Mouse (Mus musculus): Measurements from ENCODE around the gene Hdlbp.

Hdlbp gene

DNA sequence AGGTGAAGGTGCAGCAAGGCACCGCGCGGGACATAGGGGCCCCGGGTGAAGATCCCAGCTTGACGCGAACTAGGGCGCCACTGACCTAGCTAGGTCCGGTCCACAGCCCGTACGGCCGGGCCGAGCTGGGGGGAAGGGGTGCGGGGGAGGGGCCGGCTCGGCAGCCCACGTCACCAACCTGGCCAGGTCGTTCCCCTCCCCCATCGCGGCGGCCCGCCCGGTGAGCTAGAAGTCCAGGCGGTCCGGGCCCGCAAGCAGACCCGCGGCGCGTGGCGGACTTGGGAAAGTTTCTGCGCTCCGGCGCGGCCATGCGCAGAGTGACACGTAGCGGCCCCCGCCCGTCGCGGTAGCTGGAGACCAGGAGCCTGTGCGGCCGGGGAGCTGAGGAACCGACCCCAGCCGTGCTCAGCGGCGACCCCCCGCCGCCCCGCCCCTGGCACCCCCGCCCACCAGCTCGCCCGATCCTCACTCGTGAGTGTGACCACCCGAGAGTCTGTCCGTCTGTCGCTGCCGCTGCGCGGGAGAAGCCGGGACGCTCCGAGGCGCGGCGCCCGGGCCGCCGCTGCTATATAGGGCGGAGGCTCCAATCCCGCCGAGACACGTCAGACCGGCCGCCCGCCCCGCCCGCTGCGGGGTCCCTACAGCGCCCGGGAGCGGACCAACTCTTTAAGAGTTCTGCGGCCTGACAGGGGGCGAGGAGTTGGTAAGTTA lies 33.3 kb downstream of the Hdlbp start:
- DNase-seq: peak; percentile 67 to 78

DNA sequence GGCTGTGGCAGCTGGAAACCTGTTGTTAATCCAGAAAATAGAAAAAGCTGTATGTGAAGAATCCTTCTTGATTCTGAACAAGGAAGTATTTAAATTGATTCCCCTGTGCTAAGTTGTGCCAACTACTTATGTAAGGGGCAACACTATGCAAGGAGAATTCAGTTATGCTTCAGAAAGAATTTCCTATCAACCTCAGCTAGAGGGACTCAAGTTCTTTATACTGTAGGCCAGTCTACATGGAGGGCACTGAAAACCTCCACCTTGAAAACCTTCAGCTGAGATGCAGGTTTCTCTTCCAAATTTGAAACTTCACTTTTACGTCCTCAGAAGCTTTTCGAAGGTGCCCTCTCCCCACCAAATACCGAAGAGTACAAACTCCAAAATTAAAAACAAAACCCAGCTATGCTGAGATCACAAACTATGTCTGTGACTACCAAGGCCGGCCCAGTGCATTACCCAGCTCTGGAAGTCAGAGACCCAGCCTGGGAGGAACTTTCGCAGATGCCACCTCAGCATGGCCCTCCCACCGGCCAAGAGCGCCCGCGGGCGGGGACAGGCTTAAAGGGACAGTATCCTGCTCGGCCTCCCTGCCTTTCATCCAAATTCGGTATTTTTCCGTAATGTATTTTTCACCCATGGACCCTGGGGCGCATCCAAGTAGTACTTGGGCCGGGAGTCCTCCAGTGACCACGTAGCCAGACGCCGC lies 34.1 kb downstream of the Hdlbp start:
- DNase-seq: peak; percentile 82 to 87

DNA sequence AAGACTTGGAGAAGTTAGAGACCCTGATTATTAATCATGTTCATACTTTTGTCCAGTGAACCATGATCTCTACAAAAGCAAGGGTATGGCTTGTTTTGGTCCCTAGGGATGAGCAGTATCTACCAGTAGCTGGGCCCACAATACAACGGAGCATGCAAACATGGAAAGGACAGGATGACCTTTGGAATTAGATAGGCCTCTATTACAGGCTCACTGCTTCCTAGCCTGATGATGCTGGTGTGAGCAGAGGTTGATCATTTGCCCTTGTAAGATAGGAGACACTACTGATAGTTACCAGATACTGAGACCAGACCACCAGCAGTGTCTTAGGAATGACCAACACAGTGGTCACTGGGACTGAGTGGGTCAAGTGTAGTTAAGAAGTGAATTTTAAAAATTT lies 39.3 kb downstream of the Hdlbp start:
- DNase-seq: no peak

DNA sequence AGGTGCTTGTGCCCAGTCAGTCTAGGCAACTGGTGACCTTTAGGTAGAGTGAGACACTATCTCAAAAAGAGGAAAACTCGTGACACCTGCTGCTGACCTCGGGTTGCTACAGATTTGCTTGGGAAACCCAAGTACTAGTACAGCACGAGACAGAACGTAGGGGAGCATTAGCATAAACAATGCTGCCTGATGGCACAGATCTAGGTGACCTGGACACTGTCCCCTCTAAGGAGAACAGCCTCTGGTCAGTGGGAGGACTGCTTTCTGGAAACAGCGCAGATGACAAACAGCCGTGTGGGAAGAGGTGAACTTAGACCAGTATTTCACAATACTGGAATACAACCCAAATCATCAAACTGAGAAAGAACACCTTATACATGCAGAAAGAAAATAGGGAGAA lies 46.5 kb downstream of the Hdlbp start:
- DNase-seq: no peak

DNA sequence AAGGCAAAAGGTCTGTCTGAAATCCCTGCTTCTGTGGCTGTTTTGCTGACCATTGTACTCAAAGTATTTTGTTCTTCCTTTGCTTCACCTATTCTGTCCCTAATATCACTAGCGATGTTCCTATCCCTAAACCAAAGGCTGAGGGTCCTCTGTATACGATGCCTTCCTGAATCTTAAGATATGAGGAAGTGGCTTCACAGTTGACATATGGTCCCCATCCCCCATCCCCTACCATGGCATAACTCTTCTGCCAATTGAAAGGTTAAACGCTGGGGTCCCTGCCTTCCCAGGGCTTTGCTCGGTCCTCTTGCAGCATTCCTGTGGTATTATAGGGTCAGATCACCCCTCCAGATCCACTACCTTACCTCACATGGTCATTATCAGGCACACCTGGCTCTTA lies 75.2 kb downstream of the Hdlbp start:
- no peak for DNase-seq

DNA sequence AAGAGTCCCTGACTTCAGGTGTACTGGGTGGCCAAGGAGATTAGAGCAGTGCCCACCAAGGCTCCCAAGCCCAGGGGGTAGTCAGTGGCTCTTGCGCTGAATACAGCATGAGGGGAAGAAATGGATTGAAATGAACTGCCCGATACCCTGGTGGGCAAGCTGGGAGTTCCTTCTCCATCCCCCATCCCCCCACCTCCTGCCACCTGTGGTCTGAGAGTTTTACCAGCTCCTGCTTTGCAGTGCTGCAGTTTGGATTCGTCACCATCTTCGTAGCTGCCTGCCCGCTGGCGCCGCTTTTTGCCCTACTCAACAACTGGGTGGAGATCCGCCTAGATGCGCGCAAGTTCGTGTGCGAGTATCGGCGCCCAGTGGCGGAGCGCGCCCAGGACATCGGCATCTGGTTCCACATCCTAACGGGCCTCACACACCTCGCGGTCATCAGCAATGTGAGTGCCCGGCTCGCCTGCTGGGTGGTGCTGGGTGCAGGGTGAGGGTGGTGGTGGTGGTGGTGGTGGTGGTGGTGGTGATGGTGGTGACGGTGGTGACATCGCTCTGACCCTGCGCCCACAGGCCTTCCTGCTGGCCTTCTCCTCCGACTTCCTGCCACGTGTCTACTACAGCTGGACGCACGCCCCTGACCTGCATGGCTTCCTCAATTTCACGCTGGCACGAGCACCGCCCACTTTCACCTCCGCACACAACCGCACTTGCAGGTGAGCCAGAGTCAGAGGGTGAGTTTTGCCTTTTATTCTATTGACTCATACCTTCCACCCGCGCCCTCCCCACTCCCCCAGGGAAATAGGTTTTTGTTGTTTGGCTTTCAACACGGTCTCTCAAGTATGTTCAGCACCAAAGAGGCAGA lies 77.2 kb downstream of the Hdlbp start:
- DNase-seq: peak in 1 of 2 experiments; percentile 9

DNA sequence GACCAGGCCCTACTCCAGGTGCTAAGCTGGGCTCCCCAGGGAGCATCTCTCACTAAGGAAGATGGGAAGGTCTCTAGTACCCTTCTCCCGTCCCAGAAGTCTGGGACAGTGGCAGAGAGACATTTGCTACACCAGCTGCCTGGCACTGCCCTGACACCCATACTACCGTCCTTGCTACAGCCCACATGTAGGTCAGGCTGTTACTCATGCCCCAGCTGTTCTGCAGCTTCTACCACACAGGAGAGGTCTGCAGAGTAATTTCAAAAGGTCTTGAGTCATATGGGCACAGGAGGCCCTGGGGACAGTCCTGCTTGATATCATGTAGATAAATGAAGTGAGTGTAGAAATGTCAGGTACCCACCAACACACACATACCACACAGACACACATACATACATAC lies 89.7 kb downstream of the Hdlbp start:
- no peak for DNase-seq

DNA sequence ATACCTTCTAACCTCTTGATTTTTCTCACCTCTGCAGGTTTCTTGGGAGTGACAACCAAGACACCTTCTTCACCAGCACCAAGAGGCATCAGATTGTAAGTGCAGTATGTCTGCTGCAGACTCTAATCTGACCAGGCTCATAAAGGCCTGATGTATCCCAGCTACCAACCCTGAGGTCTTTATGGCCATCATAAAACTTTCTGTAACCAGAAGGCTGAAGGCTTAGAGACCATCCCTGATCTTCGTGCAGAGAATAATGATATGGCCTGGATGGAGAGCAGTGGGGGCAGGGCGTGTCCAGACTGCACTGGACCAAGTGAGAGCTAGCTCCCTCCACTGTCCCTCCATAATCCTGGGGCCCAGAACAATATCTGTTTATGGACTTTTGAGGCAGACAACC lies 91.4 kb downstream of the Hdlbp start:
- no peak for DNase-seq

DNA sequence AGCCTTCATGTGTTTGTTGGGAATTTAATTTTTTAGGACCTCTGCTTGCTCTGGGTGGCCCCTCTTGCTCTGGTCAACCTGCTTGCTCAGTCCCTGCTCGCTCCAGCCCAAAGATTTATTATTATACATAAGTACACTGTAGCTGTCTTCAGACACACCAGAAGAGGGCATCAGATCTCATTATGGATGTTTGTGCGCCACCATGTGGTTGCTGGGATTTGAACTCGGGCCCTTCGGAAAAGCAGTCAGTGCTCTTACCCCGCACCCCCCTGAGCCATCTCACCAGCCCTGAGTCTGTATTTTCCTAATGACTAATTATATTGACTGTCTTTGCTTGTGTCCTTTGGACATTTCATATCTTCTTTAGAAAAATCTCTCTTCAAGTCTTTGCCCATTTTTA lies 99.5 kb downstream of the Hdlbp start:
- DNase-seq: no peak

DNA sequence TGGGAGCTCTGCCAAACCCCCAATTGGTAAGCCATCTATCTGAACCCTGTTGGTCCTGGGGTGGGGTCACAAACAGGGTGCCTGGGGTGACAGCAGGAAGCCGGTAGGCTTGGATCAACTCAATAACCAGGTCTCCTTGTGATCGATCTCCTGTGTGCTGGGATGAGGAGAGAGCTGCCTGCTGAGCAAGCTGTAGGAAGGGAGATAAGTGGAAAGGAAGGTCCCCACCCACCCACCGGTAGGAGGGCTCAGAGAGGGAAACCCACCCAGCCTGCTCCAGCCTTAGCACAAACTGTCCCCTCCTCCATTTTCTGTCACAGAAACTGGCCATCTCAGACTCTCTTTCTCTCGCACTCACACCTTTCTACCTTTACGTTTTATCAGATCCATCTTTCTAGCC lies 101.3 kb downstream of the Hdlbp start:
- peak in 1 of 2 experiments; percentile 20 for DNase-seq

DNA sequence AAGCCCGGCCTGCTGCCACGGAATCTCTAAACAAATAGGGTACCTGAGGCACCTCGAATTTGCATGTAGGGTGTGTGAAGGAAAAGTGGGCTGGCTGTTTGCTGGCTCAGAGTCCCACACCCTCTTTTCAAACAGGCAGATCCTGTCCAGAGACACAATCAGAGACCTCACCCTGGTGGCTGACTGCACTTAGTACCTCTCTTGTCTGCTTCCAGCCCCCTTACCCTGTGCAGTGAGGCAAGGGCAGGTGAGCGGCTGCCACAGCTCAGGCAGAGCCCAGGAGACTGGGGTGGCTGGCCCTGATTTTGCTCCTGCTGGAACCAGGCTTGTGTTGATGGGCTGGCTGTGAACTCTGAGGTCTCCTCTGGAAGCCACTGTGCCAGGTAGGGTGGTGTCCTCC lies 105.0 kb downstream of the Hdlbp start, which contains the start of gene Ano7:
Gene Ano7, plus strand, starts transcription at position 266 of the 400 bp plus-strand sequence.
- DNase-seq: no peak

DNA sequence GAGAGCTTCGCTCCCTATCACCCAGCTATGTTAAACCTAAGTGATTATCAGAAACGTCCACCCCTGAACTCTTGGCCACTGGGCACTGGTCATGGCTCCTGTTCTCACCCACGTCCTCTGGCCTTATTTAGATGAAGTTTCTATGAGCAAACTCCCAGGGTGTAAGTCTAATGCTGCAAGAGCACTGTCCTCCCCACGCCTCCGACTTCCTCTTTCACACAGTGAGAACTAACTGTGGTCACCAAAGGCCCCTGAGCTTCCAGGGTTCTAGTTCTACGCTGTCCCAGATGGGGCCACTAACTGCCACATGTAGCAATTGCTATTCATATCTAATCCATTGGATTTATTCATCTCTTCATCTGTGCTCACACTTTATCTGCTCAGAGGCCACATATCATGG lies 113.0 kb downstream of the Hdlbp start:
- DNase-seq: no peak

DNA sequence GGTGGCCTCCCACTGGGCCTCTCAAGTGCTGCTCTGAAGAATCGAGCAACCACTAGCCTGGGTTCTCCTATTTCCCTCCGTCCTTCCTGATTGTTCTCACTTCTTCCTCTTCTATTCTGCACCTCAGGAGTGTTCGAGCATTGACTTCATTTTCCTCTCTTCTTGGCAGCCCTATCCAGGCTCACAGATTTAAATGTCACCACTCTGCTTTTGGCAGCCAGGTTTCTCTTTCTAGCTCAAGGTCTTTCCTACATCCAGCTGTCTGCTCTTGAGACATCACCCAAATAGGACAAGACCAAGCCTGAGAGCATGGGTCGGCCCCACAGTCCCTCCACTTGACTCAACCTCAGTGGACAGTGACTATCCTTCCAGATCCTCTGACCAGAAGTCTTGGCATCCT lies 116.0 kb downstream of the Hdlbp start:
- no peak for DNase-seq

Measured in cerebellum, postnatal 10 days (tissue).